Mouse (Mus musculus): Measurements from ENCODE around the gene Phactr4. TPM values are rescaled to one million over a fixed set of nuclear protein-coding genes. Genes with fewer than 3 reads are reported as not detected.

Phactr4 gene
- total and polyA plus RNA-seq, 3 experiments, result 8.7 to 22.4 (median 22.3) TPM

DNA sequence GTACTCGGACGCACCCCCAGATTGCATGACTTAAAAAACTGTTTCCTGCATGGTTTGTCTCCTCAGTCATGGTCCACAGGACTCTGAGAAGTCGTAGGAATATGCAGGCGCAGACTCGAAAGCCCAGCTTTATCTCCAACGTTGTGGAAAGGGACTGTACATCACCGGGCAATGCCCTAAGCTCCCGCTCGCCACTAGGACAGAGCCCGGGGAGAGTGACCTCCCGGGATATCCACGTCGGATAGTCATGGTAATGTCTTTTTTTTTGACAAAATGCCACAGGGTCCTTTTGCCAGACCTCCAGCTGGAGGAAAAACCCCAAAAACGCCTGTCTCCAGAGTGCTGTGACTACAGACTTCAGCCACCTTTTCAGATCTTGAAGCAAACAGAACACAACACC lies 69.5 kb downstream of the Phactr4 start:
- Histone ChIP-seq H3K9ac (ENCODE audit: low read depth, low read length) (peak overlapping the region; percentile 99), H3K4me3 (peak overlapping the region; percentile 78), H3K27ac (peak overlapping the region; percentile 92), H3K79me2 (replicated peaks; ENCODE audit: control insufficient read depth, insufficient read depth, low read length) (no peaks in the 10 kb centered on the region), H3K4me1 (ENCODE audit: control insufficient read depth, insufficient read depth, low read length) (peaks cover 5% of the 10 kb centered on the region), H3K27me3 (ENCODE audit: control insufficient read depth, insufficient read depth, low read length) (no peaks in the 10 kb centered on the region), H3K36me3 (ENCODE audit: control insufficient read depth, insufficient read depth, low read length) (peaks cover 10% of the 10 kb centered on the region)
- TF ChIP-seq CTCF (IDR thresholded peaks at IDR 0.05), result peak; percentile 27; the same call in 1 of the 2 replicates
- TF ChIP-seq EP300 (IDR thresholded peaks at IDR 0.05; ENCODE audit: insufficient read depth, low read depth, low read length), result no peak
- peak; percentile 37 to 53 for DNase-seq
- intact Hi-C loops (cut with DNase I), result loop anchor here (2.0 to 5.0 kb wide), 4 partner anchors 44 to 160 kb away; partner anchors contain the start of genes Sesn2 and Ythdf2
- under 1% methylated on average over 14 of the region's 14 CpGs for WGBS

GRCm38 (mm10) chr4:132351401-132351800 lies 70.9 kb downstream of the Phactr4 start:
- DNase-seq, result no peak
- Histone ChIP-seq H3K9ac (ENCODE audit: low read depth, low read length) (no peak overlapping the region), H3K27ac (no peak overlapping the region), H3K27me3 (ENCODE audit: control insufficient read depth, insufficient read depth, low read length) (no peaks in the 10 kb centered on the region), H3K36me3 (ENCODE audit: control insufficient read depth, insufficient read depth, low read length) (peaks cover 10% of the 10 kb centered on the region), H3K4me1 (ENCODE audit: control insufficient read depth, insufficient read depth, low read length) (peaks cover 5% of the 10 kb centered on the region), H3K4me3 (no peak overlapping the region), H3K79me2 (replicated peaks; ENCODE audit: control insufficient read depth, insufficient read depth, low read length) (no peaks in the 10 kb centered on the region)
- intact Hi-C loops (cut with DNase I), result loop anchor here (5.0 kb wide), 3 partner anchors 46 to 161 kb away; partner anchors contain the start of genes Sesn2 and Ythdf2
- 26% methylated on average over 1 of the region's 1 CpGs for WGBS
- TF ChIP-seq POLR2A (IDR thresholded peaks at IDR 0.05; ENCODE audit: insufficient read depth, low read depth, low read length) (no peak), EP300 (IDR thresholded peaks at IDR 0.05; ENCODE audit: insufficient read depth, low read depth, low read length) (no peak), CTCF (IDR thresholded peaks at IDR 0.05) (no peak)

GRCm38 (mm10) chr4:132350854-132351253 lies 71.4 kb downstream of the Phactr4 start:
- Histone ChIP-seq H3K36me3 (ENCODE audit: control insufficient read depth, insufficient read depth, low read length) (peaks cover 10% of the 10 kb centered on the region), H3K79me2 (replicated peaks; ENCODE audit: control insufficient read depth, insufficient read depth, low read length) (no peaks in the 10 kb centered on the region), H3K4me3 (no peak overlapping the region), H3K27ac (no peak overlapping the region), H3K4me1 (ENCODE audit: control insufficient read depth, insufficient read depth, low read length) (peaks cover 5% of the 10 kb centered on the region), H3K27me3 (ENCODE audit: control insufficient read depth, insufficient read depth, low read length) (no peaks in the 10 kb centered on the region), H3K9ac (ENCODE audit: low read depth, low read length) (no peak overlapping the region)
- 94% methylated on average over 3 of the region's 3 CpGs for WGBS
- no peak for TF ChIP-seq CTCF (IDR thresholded peaks at IDR 0.05)
- TF ChIP-seq EP300 (IDR thresholded peaks at IDR 0.05; ENCODE audit: insufficient read depth, low read depth, low read length), result no peak
- TF ChIP-seq POLR2A (IDR thresholded peaks at IDR 0.05; ENCODE audit: insufficient read depth, low read depth, low read length), result no peak
- intact Hi-C loops (cut with DNase I), result loop anchor here (5.0 kb wide), 3 partner anchors 46 to 161 kb away; partner anchors contain the start of genes Sesn2 and Ythdf2
- no peak for DNase-seq

- TF ChIP-seq CTCF (IDR thresholded peaks at IDR 0.05) (no peak), POLR2A (IDR thresholded peaks at IDR 0.05; ENCODE audit: insufficient read depth, low read depth, low read length) (no peak), EP300 (IDR thresholded peaks at IDR 0.05; ENCODE audit: insufficient read depth, low read depth, low read length) (no peak)
- 84% methylated on average over 2 of the region's 2 CpGs for WGBS
- no peak for DNase-seq
- H3K79me2 ChIP-seq (replicated peaks; ENCODE audit: control insufficient read depth, insufficient read depth, low read length), result no peaks in the 10 kb centered on the region; the same call in 1 of the 2 replicates
- intact Hi-C loops (cut with DNase I), result loop anchor here (5.0 kb wide), 3 partner anchors 47 to 162 kb away; partner anchors contain the start of genes Sesn2 and Ythdf2
- H3K27me3 ChIP-seq (ENCODE audit: control insufficient read depth, insufficient read depth, low read length), result no peaks in the 10 kb centered on the region
- H3K27ac ChIP-seq, result no peak overlapping the region
- H3K4me3 ChIP-seq, result no peak overlapping the region
- H3K4me1 ChIP-seq (ENCODE audit: control insufficient read depth, insufficient read depth, low read length), result peaks cover 5% of the 10 kb centered on the region
- peaks cover 10% of the 10 kb centered on the region for H3K36me3 ChIP-seq (ENCODE audit: control insufficient read depth, insufficient read depth, low read length)
- H3K9ac ChIP-seq (ENCODE audit: low read depth, low read length), result no peak overlapping the region
These were observed 72.1 kb downstream of the Phactr4 start for GRCm38 (mm10) chr4:132350123-132350740.

GRCm38 (mm10) chr4:132349495-132350122 lies 72.7 kb downstream of the Phactr4 start:
- H3K27ac ChIP-seq, result no peak overlapping the region
- peaks cover 2% of the 10 kb centered on the region; the same call in 1 of the 2 replicates for H3K79me2 ChIP-seq (replicated peaks; ENCODE audit: control insufficient read depth, insufficient read depth, low read length)
- intact Hi-C loops (cut with DNase I), result loop anchor here (5.0 kb wide), 6 partner anchors 48 to 262 kb away; partner anchors contain the start of genes Sesn2 and Ythdf2
- 75% methylated on average over 3 of the region's 3 CpGs for WGBS
- H3K36me3 ChIP-seq (ENCODE audit: control insufficient read depth, insufficient read depth, low read length), result peaks cover 10% of the 10 kb centered on the region
- H3K4me1 ChIP-seq (ENCODE audit: control insufficient read depth, insufficient read depth, low read length), result peaks cover 6% of the 10 kb centered on the region
- TF ChIP-seq CTCF (IDR thresholded peaks at IDR 0.05) (0 out of 2 replicates have a peak, but pooled peaks have one; percentile 11), EP300 (IDR thresholded peaks at IDR 0.05; ENCODE audit: insufficient read depth, low read depth, low read length) (no peak)
- no peaks in the 10 kb centered on the region for H3K27me3 ChIP-seq (ENCODE audit: control insufficient read depth, insufficient read depth, low read length)
- no peak for DNase-seq
- H3K4me3 ChIP-seq, result no peak overlapping the region
- H3K9ac ChIP-seq (ENCODE audit: low read depth, low read length), result no peak overlapping the region

- Histone ChIP-seq H3K79me2 (replicated peaks; ENCODE audit: control insufficient read depth, insufficient read depth, low read length) (peaks cover 6% of the 10 kb centered on the region), H3K4me3 (no peak overlapping the region), H3K27me3 (ENCODE audit: control insufficient read depth, insufficient read depth, low read length) (no peaks in the 10 kb centered on the region), H3K36me3 (ENCODE audit: control insufficient read depth, insufficient read depth, low read length) (peaks cover 5% of the 10 kb centered on the region), H3K9ac (ENCODE audit: low read depth, low read length) (no peak overlapping the region), H3K27ac (no peak overlapping the region), H3K4me1 (ENCODE audit: control insufficient read depth, insufficient read depth, low read length) (peaks cover 2% of the 10 kb centered on the region)
- no peak for DNase-seq
- intact Hi-C loops (cut with DNase I), result loop anchor here (5.0 kb wide), 3 partner anchors 69 to 259 kb away; no protein-coding TSS in a partner anchor
- WGBS, result 31% methylated on average over 3 of the region's 3 CpGs
- TF ChIP-seq EP300 (IDR thresholded peaks at IDR 0.05; ENCODE audit: insufficient read depth, low read depth, low read length), result no peak
- TF ChIP-seq CTCF (IDR thresholded peaks at IDR 0.05), result peak; percentile 26
- no peak for TF ChIP-seq POLR2A (IDR thresholded peaks at IDR 0.05; ENCODE audit: insufficient read depth, low read depth, low read length)
These were observed 75.6 kb downstream of the Phactr4 start for GRCm38 (mm10) chr4:132346661-132347060.
